Mouse (Mus musculus) embryonic fibroblast, embryonic 13.5 days (primary cell): ENCODE data around the gene Golga3.

Experiments
- CTCF ChIP-seq: IDR thresholded peaks from 2 replicates; pipeline ENCODE4 v1.5.1; 2011; ENCODE audit warnings: mild to moderate bottlenecking, control low read depth, low read length, moderate library complexity, borderline replicate concordance; ENCODE audit not compliant: insufficient read depth
- POLR2A ChIP-seq: IDR thresholded peaks from 2 replicates; pipeline ENCODE4 v1.6.1; 2011; ENCODE audit warnings: low read depth, mild to moderate bottlenecking, control low read depth, low read length, moderate library complexity

DNA sequence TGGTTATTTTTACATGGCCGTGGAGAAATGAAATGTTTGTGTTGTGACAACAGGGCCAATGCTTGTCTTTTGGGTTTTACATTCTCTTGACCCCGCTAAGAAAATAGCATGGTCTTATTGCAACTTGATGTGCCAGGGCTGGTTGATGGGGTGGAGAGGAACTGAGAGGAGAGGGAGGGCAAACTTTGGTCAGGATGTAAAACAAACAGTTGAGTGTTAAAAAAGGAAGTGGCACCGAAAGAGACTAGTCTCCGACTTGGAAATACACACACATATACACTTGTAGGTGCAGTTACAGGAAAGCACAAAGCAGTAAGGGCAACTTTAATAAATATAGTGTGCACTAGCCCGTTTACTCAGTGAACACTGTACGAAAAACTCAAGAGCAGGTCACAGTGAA lies 55.8 kb downstream of the Golga3 start:
- TF ChIP-seq POLR2A = no peak
- no peak for TF ChIP-seq CTCF
